Mouse (Mus musculus) liver, adult (tissue): ENCODE data around the gene Smlr1.
A peak's percentile ranks its signal among the peaks of the same experiment; 100 is the strongest.

Experiments
- GATA4 ChIP-seq: IDR thresholded peaks from 2 replicates; pipeline ENCODE4 v1.6.1; 2014; ENCODE audit warnings: mild to moderate bottlenecking, low read length; ENCODE audit not compliant: insufficient replicate concordance

Gene Smlr1

DNA sequence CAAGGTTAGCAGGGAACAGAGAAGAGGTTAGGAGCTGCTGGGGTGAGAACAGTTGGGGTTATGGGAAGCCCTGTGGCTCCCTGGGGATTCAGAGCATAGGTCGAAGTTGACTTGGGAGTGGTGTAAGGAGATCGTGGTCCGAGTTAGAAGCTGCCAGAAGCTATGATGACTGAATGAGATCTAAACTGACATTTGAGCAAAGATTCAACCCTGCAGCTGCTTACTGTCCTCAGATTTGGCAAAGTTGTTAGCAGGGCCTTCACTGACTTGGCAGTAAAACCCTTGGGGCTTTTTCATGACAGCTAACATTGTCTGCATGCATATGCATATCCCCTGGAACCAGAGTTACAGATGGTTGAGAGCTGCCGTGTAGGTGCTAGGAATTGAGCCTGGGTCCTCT, 9.9 kb downstream of the Smlr1 start:
- TF ChIP-seq GATA4, result no peak

DNA sequence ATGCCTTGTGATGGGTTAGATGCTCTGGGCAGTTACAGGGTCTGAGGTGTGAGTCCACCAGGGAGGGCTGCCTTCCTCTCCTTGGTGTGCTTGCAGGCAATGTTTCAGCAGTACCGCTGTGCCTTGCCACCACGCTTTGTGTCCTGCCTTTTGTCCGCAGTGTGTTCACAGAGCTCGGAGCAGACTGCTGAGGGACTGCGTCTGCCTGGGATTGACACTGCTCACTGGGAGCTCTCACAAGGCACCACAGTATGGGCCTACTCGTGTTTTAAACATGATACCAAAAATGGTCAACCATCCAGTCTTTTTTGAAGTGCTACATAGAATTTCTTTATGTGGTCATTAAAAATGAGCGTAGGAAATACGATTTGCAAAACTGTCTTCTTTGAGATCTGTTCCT, 12.3 kb downstream of the Smlr1 start:
- no peak for TF ChIP-seq GATA4

DNA sequence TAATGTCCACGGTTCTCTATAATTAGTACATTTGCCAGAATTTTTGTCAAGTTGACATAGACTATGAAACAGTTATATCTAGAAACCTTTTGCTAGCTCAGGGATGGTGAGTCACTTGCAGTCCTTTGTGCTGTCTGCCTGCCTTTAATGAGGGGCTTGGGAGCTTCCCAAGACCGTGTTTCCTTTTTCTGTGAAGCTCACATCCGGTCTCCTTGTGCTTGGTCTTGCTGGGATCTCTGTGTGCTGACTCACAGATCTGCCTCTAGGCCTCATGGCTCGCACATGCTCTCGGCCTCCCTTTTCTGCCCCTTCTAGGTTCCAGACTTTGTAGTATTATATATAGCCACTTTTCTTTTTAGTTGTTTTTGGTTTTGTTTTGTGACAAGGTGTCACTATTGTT, 15.6 kb downstream of the Smlr1 start:
- no peak for TF ChIP-seq GATA4

DNA sequence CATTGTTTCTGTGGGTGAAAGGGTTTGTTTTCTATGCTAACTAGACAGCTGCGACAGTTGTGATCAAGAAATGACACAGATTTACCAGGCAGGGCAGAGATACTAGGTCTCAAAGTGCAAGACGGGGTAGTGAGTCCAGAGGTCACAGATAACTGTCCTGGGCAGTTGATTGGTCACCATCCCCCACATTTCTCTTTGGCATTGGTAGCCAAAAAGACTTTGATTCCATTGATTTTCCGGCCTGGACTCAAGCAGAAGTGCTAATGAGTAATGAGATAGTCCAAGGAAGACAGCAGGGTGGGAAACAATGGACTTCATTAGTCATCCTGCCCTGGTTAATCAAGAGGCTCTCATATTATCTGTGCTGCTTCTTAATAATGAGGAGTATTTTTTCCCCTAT, 16.1 kb downstream of the Smlr1 start:
- peak; percentile 100 for TF ChIP-seq GATA4

DNA sequence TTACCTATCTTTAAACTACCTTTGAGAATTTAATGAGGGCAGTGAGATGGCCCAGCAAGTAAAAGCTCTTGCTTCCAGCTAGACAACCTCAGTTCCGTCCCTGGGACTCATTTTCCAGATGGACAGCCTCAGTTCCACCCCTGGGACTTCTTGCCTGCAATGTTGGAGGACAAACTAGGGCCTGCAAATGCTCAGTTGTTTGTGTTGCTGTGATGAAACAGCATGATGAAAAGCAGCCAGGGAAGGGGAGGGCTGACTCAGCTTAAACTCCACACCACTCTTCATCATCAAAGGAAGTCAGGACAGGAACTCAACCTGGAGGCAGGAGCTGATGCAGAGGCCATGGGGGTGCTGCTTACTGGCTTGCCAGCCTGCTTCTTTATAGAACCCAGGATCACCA, 22.2 kb downstream of the Smlr1 start:
- TF ChIP-seq GATA4, result no peak

DNA sequence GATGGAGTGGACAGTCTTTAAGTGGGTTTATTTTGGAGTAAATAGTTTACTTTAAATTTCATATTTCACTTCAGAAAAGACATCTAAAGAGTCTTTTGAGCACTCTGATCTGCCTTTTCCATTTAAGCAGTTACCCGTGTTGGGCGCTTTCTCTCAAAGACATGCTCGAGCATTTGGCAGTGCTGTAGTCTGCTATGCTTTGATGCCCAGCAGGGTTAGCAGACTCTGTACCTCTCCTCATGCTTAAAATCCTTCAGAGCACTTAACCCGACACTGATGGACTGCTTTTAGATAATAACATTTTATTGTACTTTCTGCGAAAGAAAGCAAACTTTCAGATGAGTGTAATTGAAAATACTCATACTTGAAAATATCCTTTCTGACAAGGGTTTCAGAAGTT, 32.8 kb downstream of the Smlr1 start:
- no peak for TF ChIP-seq GATA4

DNA sequence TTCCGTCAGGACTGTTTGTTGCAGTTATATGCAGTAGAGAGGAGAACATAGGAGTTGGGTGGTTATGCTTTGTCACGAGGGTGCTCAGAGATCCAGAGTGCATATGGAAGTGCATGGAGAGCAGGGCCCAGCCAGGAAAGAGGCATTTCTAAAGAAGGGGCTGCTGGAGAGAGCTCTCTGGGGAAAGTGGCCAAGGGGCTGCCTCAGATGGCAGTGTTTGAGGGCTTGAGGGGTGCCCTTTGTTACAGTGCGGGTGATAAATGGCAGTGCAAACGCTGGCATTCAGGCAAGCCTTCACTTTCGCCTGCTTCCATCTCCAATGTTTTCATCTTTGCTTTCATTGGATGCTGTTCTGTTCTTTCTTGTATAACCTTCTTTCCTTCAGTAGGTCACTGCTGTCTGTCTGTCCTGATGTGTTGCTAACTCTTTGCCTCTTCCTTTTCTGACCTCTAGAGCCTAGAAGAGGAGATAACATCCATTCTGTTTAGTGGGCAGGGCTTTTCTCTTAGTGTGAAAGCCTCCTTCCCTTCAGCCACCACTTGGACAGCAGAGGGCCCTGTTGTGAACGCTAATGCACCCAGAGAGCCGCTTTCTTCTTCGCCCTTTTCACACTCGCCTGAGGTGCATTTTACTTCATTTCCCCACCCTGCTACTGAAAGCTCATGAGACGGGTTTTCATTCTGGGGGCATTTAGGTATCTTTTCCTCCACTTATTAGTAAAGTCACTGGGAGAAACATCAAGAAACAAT, 36.6 kb downstream of the Smlr1 start:
- TF ChIP-seq GATA4, result no peak

DNA sequence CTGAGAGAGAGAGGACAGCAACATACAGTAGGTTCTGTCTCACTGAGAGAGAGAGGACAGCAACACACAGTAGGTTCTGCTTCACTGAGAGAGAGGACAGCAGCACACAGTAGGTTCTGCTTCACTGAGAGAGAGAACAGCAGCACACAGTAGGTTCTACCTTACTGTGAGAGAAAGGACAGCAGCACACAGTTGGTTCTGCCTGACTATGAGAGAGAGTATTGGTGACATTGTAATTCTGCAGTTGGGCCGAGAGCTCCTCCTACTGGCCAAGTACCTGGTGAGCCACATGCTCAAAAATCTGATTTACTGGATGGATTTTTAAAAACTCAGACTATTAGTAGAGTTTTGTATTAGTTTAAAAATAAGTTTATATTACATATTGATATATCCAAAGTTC, 47.6 kb downstream of the Smlr1 start:
- no peak for TF ChIP-seq GATA4

DNA sequence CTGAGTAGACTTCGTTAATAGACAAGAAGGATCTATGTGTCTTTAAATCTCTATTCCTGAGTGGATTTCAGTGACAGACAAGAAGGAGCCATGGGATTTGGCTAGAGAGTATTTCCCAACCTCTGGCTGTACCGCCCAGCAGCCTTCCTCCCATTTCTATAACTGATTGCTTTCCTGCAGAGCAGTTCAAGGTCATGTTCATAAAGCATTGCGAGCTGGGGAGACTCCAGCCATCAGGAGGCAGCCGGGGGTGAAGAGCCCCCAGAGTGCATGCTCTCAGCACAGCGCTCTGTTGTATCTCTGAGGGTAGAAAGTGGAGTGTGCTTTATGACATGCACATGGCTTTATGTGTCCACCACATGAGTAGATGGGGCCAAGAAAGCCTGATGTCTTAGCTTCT, 53.3 kb downstream of the Smlr1 start:
- TF ChIP-seq GATA4, result no peak

DNA sequence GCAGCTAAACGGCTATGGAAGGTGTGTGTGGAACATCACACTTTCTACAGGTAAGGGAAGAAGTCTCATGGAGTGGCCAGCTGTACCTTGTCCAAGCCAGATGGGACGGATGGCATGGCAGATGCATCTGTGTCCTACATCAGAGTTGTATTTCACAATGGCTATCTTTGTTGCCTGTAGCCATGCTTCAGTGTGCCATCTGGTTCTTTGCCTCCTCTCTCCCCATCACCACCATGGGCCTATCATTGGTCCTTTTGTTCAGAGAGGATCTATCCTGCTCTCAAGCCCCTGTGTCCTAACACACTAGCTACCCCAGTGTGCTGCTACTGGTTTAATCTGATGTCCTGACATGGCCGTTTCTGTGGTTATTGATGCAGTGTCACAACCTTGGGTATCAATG, 56.4 kb downstream of the Smlr1 start:
- no peak for TF ChIP-seq GATA4
